Mouse (Mus musculus): ENCODE results near the gene Ptov1. TPM values are rescaled to one million over a fixed set of nuclear protein-coding genes. Genes with fewer than 3 reads are reported as not detected.

Gene Ptov1
- polyA plus RNA-seq, 1 experiment from 2014 or later, result 502 TPM

GRCm38 (mm10) chr7:44846804-44847203 lies 22.8 kb downstream of the Ptov1 start:
- no peak overlapping the region for H3K4me3 ChIP-seq

DNA sequence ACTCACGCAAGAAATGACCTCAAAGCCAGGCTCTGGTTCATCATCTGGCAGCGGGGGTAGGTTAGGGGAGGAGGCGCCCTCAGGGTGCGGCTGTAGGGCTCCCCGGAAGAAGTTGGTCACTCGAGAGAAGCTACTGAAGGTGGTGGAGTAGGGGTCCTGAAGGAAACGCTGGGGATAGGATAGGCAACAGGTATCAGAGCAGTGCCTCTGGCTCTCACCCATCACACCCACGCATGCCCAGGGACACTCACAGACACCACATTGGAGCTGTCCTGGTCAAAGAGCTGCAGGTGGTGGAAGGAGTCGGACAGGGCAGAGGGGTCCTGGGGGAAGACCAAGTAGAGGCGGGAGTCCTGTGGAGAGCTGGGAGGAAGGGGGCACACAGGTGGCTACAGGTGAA lies 24.6 kb downstream of the Ptov1 start:
- Histone ChIP-seq H3K27ac (no peak overlapping the region), H3K4me1 (peaks cover 16% of the 10 kb centered on the region), H3K36me3 (peaks cover 67% of the 10 kb centered on the region), H3K9me3 (no peaks in the 10 kb centered on the region), H3K4me2 (replicated peaks) (no peak overlapping the region), H3K27me3 (peaks cover 25% of the 10 kb centered on the region), H3K9ac (no peak overlapping the region), H3K4me3 (no peak overlapping the region)
- ATAC-seq (ENCODE audit: low FRiP score, low read depth), result no peak
- WGBS, result 91% methylated on average over 10 of the region's 10 CpGs

More at GRCm38 (mm10) chr7:44846804-44847203, 22.8 kb downstream of the Ptov1 start:
- Histone ChIP-seq H3K4me1 (peaks cover 25% of the 10 kb centered on the region), H3K27me3 (peaks cover 7% of the 10 kb centered on the region), H3K9me3 (no peaks in the 10 kb centered on the region), H3K27ac (no peak overlapping the region), H3K4me2 (replicated peaks) (no peak overlapping the region), H3K9ac (no peak overlapping the region), H3K36me3 (peaks cover 58% of the 10 kb centered on the region)
- ATAC-seq (ENCODE audit: low FRiP score, low read depth), result no peak
- 91% methylated on average over 7 of the region's 7 CpGs for WGBS

DNA sequence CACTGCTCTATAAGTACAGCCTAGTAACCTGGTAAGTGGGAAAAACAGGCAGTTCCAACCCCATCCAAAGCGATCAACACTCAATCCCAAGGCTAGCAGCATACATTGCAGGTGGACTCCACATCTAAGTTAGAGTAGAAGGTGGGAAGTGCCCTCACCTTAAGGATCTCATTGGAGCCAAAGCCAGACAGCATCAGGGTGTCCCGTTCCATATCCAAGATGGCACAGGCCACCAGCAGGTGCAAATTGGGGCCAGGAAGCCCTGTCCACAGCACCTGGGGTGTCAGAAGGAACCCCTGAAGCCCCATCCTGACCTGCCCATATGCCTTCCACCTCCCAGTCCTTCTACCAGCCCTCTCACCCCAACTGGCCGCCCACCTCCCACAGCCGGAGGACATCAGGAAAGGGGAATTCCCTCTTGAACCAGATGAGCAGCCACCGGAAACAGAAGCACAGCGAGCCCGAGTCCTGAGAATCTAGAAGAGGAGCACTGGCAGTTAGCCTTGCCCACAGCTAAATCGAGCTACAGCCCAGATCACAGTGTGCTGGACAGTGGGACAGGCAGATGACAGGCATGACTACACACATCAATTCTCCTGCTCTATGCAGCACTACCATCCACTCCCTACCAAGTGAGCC lies 27.6 kb downstream of the Ptov1 start:
- no peak overlapping the region for H3K9ac ChIP-seq
- H3K27ac ChIP-seq, result no peak overlapping the region
- ATAC-seq (ENCODE audit: low FRiP score, low read depth), result no peak
- peaks cover 66% of the 10 kb centered on the region for H3K36me3 ChIP-seq
- H3K4me1 ChIP-seq, result peaks cover 15% of the 10 kb centered on the region
- no peaks in the 10 kb centered on the region for H3K9me3 ChIP-seq
- H3K4me3 ChIP-seq, result no peak overlapping the region
- WGBS, result 91% methylated on average over 8 of the region's 8 CpGs
- no peak overlapping the region for H3K4me2 ChIP-seq (replicated peaks)
- H3K27me3 ChIP-seq, result peaks cover 48% of the 10 kb centered on the region

DNA sequence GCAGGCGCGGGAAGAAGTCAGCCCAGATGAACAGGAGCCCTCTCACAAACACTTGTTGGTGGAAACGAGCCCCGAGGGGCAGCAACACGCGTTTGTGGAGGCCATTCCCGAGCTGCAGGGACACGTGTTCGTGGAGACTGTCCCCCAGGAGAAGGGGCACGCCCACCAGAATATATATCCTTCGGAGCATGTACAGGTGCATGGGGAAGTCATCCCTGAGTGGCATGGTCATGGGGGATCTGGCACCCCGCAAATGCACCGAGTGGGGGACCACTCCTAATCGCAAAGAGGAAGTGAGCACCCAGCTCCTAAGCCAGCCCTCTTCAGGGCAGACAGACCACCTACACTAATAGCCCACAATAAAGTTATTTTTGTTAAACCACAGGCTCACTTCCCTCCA lies 29.2 kb downstream of the Ptov1 start:
- ATAC-seq (ENCODE audit: low FRiP score, low read depth), result no peak
- 49% methylated on average over 14 of the region's 14 CpGs for WGBS
- Histone ChIP-seq H3K9me3 (no peaks in the 10 kb centered on the region), H3K4me3 (peak overlapping the region; percentile 39; the same call in 1 of the 2 replicates), H3K27me3 (peaks cover 48% of the 10 kb centered on the region), H3K4me1 (peaks cover 15% of the 10 kb centered on the region), H3K4me2 (replicated peaks) (peak overlapping the region; percentile 70), H3K9ac (peak overlapping the region; percentile 67), H3K27ac (no peak overlapping the region), H3K36me3 (peaks cover 51% of the 10 kb centered on the region)

DNA sequence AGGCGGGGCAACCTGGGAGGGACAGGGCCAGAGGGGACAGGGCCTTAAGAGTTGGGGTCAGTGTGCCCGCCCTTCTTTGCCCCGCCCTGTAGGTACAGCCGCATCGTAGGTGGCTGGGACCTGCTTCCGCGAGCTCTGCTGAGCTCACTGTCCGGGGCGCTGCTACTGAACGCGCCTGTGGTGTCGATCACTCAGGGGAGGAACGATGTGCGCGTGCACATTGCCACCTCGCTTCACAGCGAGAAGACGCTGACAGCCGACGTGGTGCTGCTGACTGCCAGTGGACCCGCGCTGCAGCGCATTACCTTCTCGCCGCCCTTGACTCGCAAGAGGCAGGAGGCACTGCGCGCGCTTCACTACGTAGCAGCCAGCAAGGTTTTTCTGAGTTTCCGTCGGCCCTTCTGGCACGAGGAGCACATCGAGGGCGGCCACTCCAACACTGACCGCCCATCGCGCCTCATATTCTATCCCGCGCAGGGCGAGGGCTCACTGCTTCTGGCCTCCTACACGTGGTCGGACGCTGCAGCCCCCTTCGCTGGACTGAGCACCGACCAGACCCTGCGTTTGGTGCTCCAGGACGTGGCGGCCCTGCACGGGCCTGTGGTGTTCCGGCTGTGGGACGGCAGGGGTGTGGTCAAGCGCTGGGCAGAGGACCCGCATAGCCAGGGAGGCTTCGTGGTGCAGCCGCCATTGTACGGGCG lies 29.9 kb downstream of the Ptov1 start:
- Histone ChIP-seq H3K4me1 (peaks cover 15% of the 10 kb centered on the region), H3K27ac (no peak overlapping the region)
- peak; percentile 25 for ATAC-seq (ENCODE audit: low FRiP score, low read depth)

GRCm38 (mm10) chr7:44839171-44839490 lies 30.5 kb downstream of the Ptov1 start:
- Histone ChIP-seq H3K4me2 (replicated peaks) (peak overlapping the region; percentile 70), H3K27ac (no peak overlapping the region)

More for the DNA sequence above, 29.9 kb downstream of the Ptov1 start:
- Histone ChIP-seq H3K4me2 (replicated peaks) (peak overlapping the region; percentile 70), H3K9ac (peak overlapping the region; percentile 67), H3K36me3 (peaks cover 43% of the 10 kb centered on the region), H3K4me3 (peak overlapping the region; percentile 39), H3K9me3 (no peaks in the 10 kb centered on the region), H3K27me3 (peaks cover 48% of the 10 kb centered on the region)
- WGBS, result 1% methylated on average over 58 of the region's 58 CpGs

DNA sequence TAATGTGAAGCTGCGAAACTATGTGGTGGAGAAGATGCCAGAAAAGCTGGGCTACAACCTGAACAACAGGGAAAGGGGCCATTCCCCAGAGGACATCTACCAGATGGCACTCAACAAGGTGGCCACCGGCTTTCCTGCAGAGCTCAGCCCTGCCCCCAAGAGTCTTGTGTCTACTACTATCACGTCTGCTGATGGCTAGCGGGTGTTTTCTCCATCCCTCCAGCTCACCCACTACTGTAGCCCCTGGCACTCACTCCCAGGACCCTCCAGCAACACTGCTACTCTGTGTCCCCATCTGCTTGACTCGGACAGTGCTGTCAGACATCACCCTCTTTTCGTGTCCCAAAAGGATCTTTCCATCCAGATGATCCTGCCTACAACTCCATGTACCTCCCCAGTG lies 31.5 kb downstream of the Ptov1 start:
- ATAC-seq (ENCODE audit: low FRiP score, low read depth), result no peak
- 87% methylated on average over 6 of the region's 6 CpGs for WGBS
- Histone ChIP-seq H3K27ac (no peak overlapping the region), H3K36me3 (peaks cover 28% of the 10 kb centered on the region), H3K4me1 (peaks cover 15% of the 10 kb centered on the region), H3K4me3 (no peak overlapping the region), H3K9me3 (no peaks in the 10 kb centered on the region), H3K9ac (no peak overlapping the region), H3K27me3 (peaks cover 48% of the 10 kb centered on the region), H3K4me2 (replicated peaks) (no peak overlapping the region)

More at GRCm38 (mm10) chr7:44839171-44839490, 30.5 kb downstream of the Ptov1 start:
- Histone ChIP-seq H3K4me3 (peak overlapping the region; percentile 39), H3K9me3 (no peaks in the 10 kb centered on the region), H3K4me1 (peaks cover 15% of the 10 kb centered on the region), H3K9ac (peak overlapping the region; percentile 67), H3K27me3 (peaks cover 48% of the 10 kb centered on the region), H3K36me3 (peaks cover 38% of the 10 kb centered on the region)
- WGBS, result 30% methylated on average over 11 of the region's 11 CpGs
- ATAC-seq (ENCODE audit: low FRiP score, low read depth), result no peak

- H3K4me1 ChIP-seq, result peaks cover 26% of the 10 kb centered on the region
- H3K27ac ChIP-seq, result no peak overlapping the region
- H3K9ac ChIP-seq, result no peak overlapping the region
- 83% methylated on average over 9 of the region's 9 CpGs for WGBS
- peaks cover 19% of the 10 kb centered on the region for H3K36me3 ChIP-seq
- H3K4me2 ChIP-seq (replicated peaks), result no peak overlapping the region
- peaks cover 39% of the 10 kb centered on the region for H3K27me3 ChIP-seq
- H3K9me3 ChIP-seq, result no peaks in the 10 kb centered on the region
- ATAC-seq (ENCODE audit: low FRiP score, low read depth), result no peak
- H3K4me3 ChIP-seq, result no peak overlapping the region
These were observed 33.0 kb downstream of the Ptov1 start for GRCm38 (mm10) chr7:44836423-44837053.

- H3K4me3 ChIP-seq, result no peak overlapping the region
- H3K36me3 ChIP-seq, result peaks cover 19% of the 10 kb centered on the region
- H3K9me3 ChIP-seq, result no peaks in the 10 kb centered on the region
- H3K27me3 ChIP-seq, result peaks cover 33% of the 10 kb centered on the region
- ATAC-seq (ENCODE audit: low FRiP score, low read depth), result no peak
- WGBS, result 45% methylated on average over 3 of the region's 3 CpGs
- no peak overlapping the region for H3K4me2 ChIP-seq (replicated peaks)
- no peak overlapping the region for H3K27ac ChIP-seq
- no peak overlapping the region for H3K9ac ChIP-seq
- H3K4me1 ChIP-seq, result peaks cover 31% of the 10 kb centered on the region
These were observed 33.6 kb downstream of the Ptov1 start for GRCm38 (mm10) chr7:44836016-44836404.

- H3K9me3 ChIP-seq, result no peaks in the 10 kb centered on the region
- H3K36me3 ChIP-seq, result peaks cover 19% of the 10 kb centered on the region
- H3K27me3 ChIP-seq, result peaks cover 28% of the 10 kb centered on the region
- H3K9ac ChIP-seq, result no peak overlapping the region
- no peak for ATAC-seq (ENCODE audit: low FRiP score, low read depth)
- H3K4me3 ChIP-seq, result no peak overlapping the region
- no peak overlapping the region for H3K4me2 ChIP-seq (replicated peaks)
- H3K4me1 ChIP-seq, result peaks cover 31% of the 10 kb centered on the region
- WGBS, result 97% methylated on average over 1 of the region's 1 CpGs
- H3K27ac ChIP-seq, result no peak overlapping the region
These were observed 34.1 kb downstream of the Ptov1 start for GRCm38 (mm10) chr7:44835373-44836015.

- peaks cover 45% of the 10 kb centered on the region for H3K36me3 ChIP-seq
- H3K27me3 ChIP-seq, result peaks cover under 1% of the 10 kb centered on the region
- H3K4me2 ChIP-seq (replicated peaks), result no peak overlapping the region
- H3K27ac ChIP-seq, result 0 out of 2 replicates have a peak overlapping the region, but pooled peaks have one; percentile 52
- no peak overlapping the region for H3K9ac ChIP-seq
- H3K4me3 ChIP-seq, result no peak overlapping the region
- WGBS, result 47% methylated on average over 4 of the region's 4 CpGs
- ATAC-seq (ENCODE audit: low FRiP score, low read depth), result no peak
- H3K9me3 ChIP-seq, result no peaks in the 10 kb centered on the region
- H3K4me1 ChIP-seq, result peaks cover 17% of the 10 kb centered on the region
These were observed 36.8 kb downstream of the Ptov1 start for GRCm38 (mm10) chr7:44832763-44833162.

DNA sequence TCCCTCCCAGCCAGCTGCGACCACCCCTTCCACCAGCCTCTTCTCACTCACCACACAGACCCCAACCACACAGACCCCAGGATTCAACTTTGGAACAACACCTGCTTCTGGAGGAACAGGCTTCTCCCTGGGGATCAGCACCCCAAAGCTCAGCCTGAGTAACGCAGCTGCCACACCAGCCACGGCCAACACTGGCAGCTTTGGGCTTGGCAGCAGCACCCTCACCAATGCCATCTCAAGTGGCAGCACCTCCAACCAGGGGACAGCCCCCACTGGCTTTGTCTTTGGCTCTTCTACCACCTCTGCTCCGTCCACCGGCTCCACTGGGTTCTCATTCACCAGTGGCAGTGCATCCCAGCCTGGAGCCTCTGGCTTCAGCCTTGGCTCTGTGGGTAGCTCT lies 40.9 kb downstream of the Ptov1 start:
- Histone ChIP-seq H3K36me3 (peaks cover 67% of the 10 kb centered on the region), H3K27me3 (no peaks in the 10 kb centered on the region), H3K9me3 (no peaks in the 10 kb centered on the region), H3K27ac (no peak overlapping the region), H3K4me3 (no peak overlapping the region), H3K9ac (no peak overlapping the region), H3K4me2 (replicated peaks) (no peak overlapping the region), H3K4me1 (peaks cover 28% of the 10 kb centered on the region)
- WGBS, result 97% methylated on average over 5 of the region's 5 CpGs
- ATAC-seq (ENCODE audit: low FRiP score, low read depth), result no peak
